Mouse (Mus musculus) NIH3T3 (cell line): ENCODE measurements around the gene Fsd1.

Experiments used
- DNase-seq: peaks from one replicate; pipeline ENCODE4 v3.0.0-alpha.2; 2012; ENCODE audit warnings: low read depth

Gene Fsd1

DNA sequence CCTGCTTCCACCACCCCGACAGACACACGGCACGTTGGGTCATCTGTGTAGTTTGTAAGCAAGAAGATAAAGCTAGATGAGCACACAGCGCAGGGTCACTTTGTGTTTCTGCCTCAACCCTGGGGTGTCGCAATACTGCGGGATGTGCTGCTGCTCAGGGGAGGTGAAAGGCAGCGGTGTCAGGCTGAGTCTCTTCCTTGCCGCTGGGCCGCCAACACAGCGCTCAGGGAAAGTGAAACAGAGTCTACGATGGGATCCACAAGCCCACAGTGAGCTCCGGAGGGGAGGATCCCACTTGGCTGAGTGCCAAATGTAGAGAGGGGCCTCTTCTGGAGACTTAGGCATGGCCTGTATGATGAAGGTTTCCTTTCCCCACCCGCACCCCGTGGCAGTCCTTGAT is 23.1 kb upstream of the Fsd1 start:
- peak; percentile 31 for DNase-seq

DNA sequence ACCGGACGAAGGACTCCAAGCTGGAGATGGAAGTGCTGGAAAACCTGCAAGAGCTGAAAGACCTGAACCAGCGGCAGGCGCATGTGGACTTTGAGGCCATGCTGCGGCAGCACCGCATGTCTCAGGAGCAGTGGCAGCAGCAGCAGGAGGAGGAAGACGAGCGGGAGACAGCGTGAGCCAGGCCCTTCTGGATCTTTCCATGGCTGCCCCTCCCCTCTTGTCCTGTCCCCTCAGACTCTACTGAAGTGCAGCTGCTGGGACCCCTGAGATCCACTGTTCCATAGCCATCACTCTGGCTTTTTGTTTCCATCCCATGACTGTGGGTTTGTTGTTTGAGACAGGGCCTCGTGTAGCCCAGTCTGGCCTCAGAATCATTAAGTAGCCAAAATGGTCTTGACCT is 21.8 kb upstream of the Fsd1 start:
- no peak for DNase-seq

DNA sequence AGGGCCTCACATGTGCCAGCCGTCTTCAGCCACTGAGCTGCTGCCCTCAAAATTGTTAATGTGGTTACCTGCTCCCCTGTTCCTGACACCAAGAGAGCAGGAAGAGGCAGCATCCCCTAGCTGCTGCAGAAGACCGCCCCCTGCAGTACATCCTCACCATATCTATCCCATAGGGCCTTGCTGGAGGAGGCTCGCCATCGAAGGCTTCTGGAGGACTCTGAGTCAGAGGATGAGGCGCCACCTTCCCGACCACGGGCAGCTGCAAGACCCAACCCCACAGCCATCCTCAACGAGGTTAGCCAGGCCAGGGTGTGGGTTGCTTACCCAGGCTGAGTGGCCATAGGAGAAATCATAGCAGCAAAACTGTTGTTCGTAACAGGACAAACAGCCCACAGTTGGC is 21.3 kb upstream of the Fsd1 start:
- peak; percentile 29 for DNase-seq

DNA sequence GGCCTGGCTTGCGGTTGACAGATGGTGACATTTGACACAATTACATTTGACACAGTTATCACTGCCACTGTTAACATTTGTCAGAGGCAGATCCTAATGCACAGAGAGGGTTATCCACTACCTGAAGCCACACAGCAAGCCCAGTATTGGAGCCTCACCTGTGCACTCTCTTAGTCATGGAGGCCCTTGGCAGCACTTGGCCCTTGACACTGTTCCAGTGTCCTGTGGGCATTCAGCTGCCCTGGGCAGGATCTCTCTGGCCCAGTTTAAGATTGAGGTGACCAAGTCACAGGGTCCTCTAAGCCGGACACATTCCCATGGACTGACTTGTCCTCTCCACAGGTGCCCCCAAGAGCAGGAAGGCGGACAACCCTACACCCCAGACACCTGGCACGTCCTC is 19.1 kb upstream of the Fsd1 start:
- no peak for DNase-seq

DNA sequence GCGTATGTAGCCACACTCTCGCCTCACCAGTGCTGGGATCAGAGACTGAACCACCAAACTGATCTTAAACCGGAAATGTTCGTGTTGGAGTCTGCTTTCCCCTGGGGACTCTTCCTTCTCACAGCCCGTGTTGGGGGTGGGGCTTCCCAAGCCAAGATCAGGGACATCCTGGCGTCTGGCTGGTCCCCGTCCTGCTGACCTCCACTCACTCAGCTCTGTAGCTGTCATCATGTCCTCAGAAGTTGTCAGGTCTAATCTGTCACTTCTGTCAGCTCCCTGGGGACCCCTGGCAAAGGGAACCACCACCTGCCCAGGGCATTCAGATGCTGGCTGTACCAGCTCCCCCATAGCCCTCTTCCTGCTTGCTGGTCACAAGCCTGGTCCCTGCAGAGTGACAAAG is 18.1 kb upstream of the Fsd1 start:
- DNase-seq, result no peak

DNA sequence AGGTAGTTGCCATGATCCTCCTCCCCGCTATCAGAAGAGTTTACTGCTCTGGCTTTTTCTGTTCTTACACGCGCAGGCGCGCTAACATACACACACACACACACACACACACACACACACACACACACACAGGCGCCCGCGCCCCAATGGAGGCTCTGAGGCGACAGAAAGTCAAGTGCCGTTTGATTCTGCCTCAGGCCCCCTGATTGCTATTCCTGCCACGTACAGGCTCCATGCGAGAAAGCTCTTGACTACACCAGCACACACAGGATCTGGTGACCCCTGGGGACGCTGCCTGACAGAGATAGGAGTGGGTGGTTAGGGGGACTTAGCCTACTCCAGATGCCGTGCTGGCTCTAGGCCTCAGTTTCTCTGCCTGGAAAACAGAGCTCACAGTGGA is 16.7 kb upstream of the Fsd1 start:
- no peak for DNase-seq

DNA sequence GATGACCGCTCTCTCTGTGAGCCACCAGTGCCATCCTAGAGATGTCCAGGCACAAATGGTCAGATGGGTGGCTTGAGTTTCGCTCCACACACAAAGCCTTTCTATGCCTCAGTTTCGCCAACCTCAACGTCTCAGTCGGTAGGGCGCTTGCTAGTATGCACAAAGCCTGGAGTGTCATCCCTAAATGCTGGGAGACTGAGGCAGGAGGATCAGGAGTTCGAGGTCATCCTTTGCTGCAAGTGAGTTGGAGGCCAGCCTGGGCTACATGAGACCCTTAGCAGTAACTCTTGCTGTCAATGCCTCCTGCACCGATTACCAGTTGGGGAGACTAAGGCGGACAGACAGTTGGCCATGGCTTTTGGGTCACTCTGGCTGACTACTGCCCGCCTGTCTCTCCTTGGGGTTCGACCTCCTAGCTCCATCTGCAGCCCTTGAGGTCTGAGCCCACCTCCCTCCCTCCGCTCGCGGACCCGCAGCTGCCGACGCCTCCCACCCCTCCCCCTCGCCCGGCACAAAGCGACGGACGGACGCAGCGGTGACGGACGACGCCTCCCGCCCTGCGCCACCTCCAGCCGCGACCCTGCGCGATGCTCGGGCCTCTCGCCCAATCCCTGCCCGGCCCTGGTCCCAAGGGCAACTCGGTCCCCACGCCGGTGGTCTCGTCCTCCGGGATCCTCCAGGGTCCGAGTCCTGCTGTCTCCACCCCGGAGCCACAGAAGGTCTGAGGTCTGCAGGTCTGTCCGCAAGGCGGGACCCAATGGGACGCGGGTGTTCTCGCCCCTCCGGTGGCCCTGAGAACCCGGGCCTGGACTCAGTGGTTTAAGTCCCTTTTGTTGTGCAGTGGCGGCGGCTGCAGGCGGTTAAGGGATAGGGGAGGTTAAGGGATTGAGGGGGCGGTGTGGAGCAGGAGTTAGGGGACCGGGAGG is 16.1 kb upstream of the Fsd1 start, which contains the start of gene Shd:
Gene Shd (plus strand): TSS at position 502 of the 926 bp plus-strand sequence.
- DNase-seq, result no peak

DNA sequence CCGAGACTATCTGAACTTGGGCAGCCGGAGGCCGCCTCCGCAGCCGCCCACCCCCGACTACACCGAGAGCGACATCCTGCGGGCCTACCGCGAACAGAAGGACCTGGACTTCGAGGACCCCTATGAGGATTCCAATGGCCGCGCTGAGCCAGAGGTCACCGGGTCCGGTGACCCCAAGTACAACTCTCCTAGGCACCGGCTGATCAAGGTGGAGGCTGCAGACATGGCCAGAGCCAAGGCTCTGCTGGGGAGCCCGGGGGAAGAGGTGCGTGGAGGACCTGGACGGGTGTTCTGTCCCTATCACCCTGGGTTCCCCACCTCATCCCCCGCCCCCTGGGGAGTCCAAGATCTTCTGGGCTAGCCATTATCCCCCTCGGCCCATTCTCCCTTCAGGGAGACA is 14.9 kb upstream of the Fsd1 start:
- no peak for DNase-seq

DNA sequence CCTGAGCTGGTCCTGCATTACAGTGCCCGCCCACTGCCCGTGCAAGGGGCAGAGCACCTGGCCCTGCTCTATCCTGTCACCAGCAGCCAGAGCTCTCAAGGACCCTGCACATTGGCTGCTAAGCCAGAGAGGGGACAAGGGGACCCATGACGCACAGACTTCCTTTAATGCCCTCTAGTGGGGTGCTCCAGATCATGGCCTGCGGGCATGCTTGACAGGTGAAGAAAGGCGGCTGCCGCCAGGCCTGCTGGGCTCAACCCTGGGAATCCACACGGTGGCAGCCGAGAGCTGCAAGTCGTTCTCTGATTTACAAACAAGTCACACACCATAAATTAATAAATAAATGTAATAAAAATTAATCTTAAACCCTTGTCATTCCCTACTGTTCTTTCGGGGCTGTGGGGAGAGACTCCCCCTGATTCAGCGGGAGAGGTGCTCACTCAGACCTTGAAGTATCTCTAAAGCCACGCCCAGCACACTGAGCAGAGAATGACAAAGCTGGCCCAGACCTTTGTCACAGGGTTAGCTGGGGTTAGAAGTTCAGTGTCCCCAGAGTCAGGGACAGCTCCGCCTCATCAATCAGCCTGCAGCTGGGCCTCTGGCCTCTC is 9.9 kb upstream of the Fsd1 start:
- peak; percentile 88 for DNase-seq

DNA sequence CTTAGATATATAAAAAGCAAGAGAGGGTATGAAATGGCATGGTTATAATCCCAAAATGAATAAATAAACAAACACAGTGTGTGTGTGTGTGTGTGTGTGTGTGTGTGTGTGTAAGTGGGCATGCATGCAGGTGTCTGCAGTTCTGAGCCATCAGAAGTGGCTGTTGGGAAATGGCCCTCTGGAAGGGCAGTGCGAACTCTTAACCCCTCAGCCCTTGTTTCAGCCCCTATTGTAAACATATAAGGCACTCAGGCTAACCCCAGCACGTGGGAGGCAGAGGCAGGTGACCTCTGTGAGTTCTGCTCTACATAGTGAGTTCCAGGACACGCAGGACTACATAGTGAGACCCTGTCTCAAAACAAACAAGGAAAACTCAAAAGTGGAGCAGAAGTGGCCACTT is 9.0 kb upstream of the Fsd1 start:
- DNase-seq, result no peak

DNA sequence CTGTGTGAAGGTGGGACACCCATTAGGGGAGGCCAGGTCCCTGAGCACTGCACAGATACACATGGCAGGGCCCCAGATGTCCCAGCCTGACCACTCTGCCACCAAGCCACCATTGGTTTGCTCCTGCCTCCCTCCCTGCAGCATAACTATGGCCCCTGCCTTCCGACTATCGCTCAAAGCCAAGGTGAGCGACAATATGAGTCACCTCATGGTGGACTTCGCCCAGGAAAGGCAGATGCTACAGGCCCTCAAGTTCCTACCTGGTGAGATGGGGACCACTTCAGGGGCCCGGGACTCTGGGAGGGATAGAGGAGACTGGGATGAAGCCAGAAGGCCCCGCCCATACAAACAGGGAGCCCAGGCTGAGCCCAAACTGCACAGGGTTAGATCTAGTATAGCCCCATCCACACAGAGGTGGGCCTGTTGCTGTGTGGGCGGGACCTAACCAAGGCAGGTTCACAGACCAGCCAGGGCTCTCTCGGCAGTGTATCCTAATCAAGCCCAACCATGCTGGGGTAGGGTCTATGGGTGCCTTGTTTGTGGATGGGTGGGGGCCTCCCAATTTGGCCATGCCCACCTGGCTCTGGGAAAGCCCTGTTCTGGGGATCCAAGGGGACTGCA is 4.1 kb downstream of the Fsd1 start:
- DNase-seq, result no peak

DNA sequence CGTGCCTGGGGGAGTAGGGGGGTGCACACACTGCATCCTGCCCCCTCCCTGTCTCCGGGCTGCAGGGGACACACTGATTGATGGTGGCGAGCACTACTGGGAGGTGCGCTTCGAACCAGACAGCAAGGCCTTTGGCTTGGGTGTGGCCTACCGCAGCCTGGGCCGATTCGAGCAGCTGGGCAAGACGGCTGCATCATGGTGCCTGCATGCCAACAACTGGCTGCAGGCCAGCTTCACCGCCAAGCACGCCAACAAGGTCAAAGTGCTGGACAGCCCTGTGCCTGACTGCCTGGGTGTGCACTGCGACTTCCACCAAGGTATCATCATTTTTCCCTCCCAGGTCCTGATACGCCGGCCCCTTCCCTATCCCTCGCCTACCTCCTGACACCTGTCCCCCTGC is 9.7 kb downstream of the Fsd1 start:
- peak; percentile 28 for DNase-seq

DNA sequence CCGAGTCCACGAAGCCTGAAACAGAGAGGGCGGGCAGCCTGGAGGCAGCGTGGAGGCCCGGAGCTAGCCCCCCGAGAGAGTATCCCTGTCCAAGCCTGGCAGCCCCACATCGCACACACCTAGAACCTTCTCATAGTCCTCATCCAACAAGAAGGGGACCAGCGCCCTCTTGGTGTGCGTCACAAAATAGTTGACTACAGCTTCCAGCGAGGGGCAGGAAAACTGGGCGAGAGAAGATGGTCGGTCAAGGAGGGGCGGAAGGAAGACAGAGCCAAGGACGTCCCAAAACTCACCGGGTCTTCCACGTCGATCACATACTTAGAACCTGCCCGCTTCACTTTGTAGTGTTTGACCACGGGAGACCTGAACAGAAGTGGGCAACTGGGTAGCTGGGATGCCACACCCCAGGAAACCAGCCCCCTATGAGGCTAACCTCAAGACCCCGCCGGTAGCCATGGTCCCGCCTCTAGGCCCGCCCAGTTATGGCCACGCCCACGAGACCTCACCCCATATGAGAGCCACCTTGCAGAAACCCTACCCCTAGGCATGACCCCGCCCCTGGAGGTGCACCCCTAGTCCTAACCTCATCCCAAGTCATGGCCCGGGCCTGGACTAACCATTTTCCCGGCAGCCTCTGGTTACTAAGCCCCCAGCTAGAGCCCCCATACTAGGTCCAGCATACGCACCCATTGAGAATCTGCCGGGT is 13.6 kb downstream of the Fsd1 start:
- DNase-seq, result no peak

DNA sequence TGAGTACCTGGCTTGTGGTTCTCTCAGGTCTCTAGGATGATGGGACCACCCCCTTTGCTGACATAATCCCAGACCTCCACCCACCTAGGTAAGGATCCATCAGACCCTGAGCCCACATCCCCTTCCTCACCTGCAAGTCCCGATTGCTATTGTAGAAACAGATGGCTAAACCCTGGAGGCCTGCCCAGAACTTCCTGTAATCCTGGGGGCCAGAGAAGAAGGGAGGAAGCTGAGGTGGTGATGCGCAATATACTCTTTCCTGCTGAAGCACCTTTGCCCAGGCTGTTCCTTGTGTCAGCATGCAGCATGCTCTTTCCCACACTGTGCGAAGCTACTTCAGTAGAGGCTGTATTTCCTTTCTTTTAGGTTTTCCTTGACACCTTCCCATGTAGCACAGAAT is 16.7 kb downstream of the Fsd1 start:
- no peak for DNase-seq

DNA sequence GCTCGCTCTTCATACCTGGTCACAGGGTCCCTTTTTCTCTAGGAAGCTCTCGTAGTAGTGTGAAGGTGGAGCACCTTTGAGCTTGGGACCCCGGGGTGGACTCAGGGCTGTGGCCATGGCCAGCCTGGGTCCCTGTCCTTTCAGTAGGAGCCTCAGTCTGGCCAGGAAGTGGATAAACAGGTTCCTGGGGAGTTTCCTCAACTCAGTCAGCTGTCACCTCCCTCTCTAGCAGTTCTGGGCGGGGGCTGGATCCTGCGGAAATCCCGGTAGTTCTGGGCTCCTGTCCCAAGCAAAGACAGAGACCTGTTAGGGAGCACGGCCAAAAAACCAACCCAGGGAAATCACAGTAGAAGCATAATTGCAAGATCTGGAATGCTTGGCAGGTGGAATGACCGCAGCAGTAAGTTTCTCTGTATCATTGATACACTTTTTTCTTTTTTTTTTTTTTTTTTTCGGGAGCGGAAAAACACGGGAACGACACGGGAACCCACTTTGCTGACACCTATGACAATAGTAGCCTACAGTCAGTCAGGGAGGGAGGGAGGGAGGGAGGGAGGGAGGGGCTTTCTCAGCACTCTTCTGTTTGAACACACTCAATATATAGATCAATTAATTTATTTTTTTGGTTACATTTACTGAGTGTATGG is 19.2 kb downstream of the Fsd1 start, which contains the start of the genes Stap2 and Mpnd:
Gene Stap2 (minus strand): TSS at position 170 of the 647 bp plus-strand sequence.
Gene Mpnd (plus strand): TSS at position 297 of the 647 bp plus-strand sequence.
- peak; percentile 71 for DNase-seq

DNA sequence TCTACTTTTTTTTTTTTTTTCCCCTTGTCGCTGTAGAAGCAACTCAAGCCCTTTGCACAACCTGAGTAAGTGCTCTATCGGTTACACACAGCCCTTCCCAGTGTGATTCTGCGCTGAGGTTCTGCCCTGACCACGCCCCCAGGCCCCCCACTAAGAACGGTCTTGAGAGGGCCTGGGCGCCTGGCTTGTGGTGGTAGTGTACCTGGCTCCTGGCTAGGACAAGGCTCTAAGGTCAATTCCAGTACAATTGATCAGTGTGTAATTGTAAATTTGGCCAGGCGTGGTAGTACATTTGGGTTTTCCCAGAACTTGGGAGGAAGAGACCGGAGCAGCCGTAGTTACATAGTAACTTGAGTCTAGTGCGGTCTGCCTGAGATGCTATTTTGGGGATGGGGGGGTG is 20.6 kb downstream of the Fsd1 start:
- DNase-seq, result no peak

DNA sequence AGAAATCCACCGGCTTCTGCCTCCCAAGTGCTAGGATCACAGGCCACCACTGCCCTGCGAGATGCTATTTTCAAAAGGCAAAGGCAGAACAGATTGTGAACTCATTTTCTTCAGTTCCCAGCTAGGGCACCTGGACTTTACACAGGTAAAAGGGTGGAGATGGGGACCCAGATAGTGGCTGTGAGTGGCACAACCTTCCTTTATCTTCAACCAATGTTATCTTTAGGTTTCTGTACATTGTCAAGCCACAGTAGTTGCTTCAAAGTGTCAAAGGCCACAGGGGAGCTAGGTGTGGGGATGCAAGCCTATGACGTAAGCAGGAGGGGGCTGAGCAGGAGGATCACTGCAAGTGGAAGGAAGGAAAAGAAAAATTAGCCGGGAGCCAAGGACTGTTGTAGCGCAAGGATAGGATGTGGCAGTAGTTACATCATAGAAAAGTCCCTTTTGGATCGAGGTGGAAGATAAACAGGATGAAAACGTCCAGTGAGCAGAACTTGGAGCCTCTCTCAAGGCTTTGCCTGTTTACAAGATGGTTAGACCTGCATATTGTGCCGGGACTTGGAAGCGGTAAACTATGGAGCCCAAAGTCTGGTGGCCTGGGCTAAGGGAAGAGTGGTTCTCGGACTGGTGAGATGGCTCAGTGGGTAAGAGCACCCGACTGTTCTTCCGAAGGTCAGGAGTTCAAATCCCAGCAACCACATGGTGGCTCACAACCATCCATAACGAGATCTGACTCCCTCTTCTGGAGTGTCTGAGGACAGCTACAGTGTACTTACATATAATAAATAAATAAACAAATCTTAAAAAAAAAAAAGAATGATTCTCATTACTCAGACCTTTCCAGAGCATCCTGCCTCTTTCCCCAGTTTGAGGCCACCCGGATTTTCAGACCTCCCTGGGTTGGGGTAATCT is 21.4 kb downstream of the Fsd1 start:
- DNase-seq, result peak; percentile 29

DNA sequence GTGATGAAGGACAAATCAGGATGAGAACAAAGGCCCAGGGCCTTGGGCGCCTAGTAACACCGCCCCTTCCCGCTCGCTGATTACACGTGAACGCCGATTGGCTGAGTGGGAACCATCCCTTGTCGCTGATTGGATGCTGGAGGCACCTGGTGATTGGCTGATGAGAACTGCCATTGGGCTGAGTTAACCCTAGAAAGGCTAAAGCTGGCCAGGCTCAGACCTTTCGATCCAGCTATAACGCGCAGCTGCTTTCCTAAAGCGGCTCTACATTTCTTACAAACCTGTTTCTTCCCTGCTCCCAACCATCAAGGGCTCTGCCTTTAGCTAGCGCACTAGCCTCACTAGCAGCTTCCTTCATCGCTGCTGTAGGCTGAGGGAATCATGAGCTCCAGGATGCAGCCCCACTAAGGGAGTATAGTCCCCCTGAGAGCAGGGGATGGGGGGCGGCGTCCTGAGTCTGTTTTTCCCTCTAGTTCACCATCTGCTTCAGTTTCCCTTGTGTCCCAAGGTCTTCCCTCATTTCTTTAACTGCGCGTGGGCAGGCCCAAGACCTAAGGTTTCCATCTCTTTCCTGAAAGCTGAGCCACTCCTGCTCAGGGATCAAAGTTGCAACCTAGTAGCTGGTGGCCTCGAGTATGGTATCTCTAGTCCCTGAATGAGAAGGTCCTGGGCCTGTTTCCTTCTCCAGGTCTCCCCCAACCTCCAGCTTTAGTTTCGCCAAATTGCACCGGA is 22.2 kb downstream of the Fsd1 start:
- peak; percentile 97 for DNase-seq

DNA sequence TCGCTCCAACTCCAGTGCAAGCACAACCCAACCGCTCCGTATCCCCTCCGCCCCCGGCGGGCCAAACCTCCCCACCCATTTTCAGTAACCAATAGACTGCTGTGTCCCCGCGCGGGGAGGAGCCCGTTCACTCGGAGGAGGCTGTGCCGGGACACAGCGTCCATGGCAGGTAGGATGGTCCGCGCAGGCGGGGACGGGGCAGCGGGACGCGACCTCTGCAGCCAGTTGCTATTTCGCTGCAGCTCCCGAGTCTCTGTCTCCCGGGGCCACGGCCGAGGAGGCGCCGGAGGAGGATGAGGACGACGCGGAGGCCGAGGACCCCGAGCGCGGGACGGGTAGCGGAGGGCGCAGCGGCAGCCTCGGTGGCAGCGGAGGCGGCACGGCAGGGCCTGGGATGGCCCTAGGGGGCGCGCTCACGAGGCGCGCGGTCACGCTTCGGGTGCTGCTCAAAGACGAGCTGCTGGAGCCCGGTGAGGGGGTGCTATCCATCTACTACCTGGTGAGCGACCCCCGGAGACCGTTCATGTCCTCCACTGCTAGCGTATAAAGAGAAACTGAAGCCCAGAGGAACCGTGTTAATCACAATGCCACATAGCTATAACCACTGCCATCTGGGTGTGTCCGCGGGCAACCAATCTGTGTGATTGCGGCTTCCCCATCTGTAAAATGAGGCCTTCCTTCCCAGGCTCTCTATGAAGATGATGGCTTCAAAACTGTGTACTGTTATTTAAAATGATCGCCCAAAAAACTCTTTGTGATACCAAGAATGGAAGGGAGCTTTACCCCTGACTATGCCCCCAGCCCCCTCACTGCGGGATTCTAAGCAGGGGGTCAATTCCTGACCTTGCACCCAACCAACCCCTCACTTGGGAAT is 23.0 kb downstream of the Fsd1 start:
- peak; percentile 93 for DNase-seq
